In the genomic region with DNA sequence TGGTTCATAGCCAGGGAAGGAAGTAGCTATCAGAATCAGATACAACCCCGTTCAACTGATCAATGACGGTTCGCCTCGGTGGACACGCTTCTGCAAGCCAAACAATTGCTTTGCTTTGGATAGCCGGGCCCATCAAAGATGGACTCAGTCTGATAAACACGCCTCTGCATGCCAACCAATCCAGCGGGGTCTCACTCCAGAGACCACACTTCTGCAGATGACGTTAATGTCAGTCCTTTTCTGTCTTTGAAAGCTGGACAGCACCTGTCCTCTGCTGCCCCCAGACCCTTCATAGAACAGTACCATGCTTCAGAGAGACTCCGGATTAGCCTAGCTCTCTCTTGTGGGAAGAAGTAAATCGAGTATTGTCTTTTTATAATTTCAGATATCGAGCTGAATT, we compare ENCODE assay signal across 17 mouse cellular contexts. TPM values are rescaled to one million over a fixed set of nuclear protein-coding genes. Genes with fewer than 3 reads are reported as not detected.
"Had no signal": no experiment of that assay in that cellular context is flagged by ENCODE, and none has a peak within 500 bp of the region (broad histone marks: within the 10 kb centered on the region; RNA-seq: fewer than 3 reads in every experiment).

No protein-coding gene starts in this region.

- H3K4me3 ChIP-seq: limb, embryonic 12.5 days; liver, embryonic 13.5 days; midbrain, embryonic 12.5 days; myocyte; neural tube, embryonic 12.5 days; stomach, embryonic 15.5 days had no signal

- H3K27me3 ChIP-seq: limb, embryonic 12.5 days; liver, embryonic 13.5 days; midbrain, embryonic 12.5 days; neural tube, embryonic 12.5 days; stomach, embryonic 15.5 days had no signal

- H3K4me1 ChIP-seq: stomach, embryonic 15.5 days had no signal

- H3K27ac ChIP-seq: liver, embryonic 13.5 days; midbrain, embryonic 12.5 days; neural tube, embryonic 12.5 days; stomach, embryonic 15.5 days had no signal

- DNase-seq: kidney, adult 2 months; kidney, postnatal 36 days; layer of hippocampus, adult 9-11 months; layer of hippocampus, postnatal 36 days; liver; liver, embryonic 13.5 days; liver, postnatal 0 days; right cerebral cortex, postnatal 14 days; thymus, adult 2 months; thymus, postnatal 25 days had no signal

- ATAC-seq: liver, postnatal 0 days had no signal

- H3K9ac ChIP-seq: limb, embryonic 12.5 days; liver, embryonic 13.5 days; liver, postnatal 0 days; midbrain, embryonic 12.5 days; neural tube, embryonic 12.5 days; stomach, embryonic 15.5 days had no signal

- H3K9me3 ChIP-seq: liver, embryonic 13.5 days; midbrain, embryonic 12.5 days; neural tube, embryonic 12.5 days; stomach, embryonic 15.5 days had no signal

- H3K36me3 ChIP-seq: limb, embryonic 12.5 days; liver, embryonic 13.5 days; midbrain, embryonic 12.5 days; neural tube, embryonic 12.5 days; stomach, embryonic 15.5 days had no signal

- H3K4me2 ChIP-seq: limb, embryonic 12.5 days; liver, embryonic 13.5 days; midbrain, embryonic 12.5 days; neural tube, embryonic 12.5 days; stomach, embryonic 15.5 days had no signal

RNA-seq across cellular contexts. Expression of gene Usp29, which starts 29.3 kb away (rescaled TPM):
- total RNA-seq: megakaryocyte-erythroid progenitor cell, adult 5-6 weeks had no signal
- polyA plus RNA-seq: spleen, adult 2 months; thymus, adult 2 months had no signal

RNA-seq across cellular contexts. Expression of gene Peg3, which starts 29.5 kb away (rescaled TPM):
- total RNA-seq: megakaryocyte-erythroid progenitor cell, adult 5-6 weeks had no signal
